Mouse (Mus musculus) CH12.LX (cell line): ENCODE results near the gene Tfap2e.

Source experiments
- CTCF ChIP-seq, 2 experiments: IDR thresholded peaks in 1 of 2; conservative IDR thresholded peaks in 1 of 2; 2 replicates each; pipeline ENCODE4 v1.5.1; 2011 to 2012; ENCODE audit warnings: low read depth in 2 of 2, low read length in 2 of 2, improper control_type of control experiment in 1 of 2, inconsistent platforms in 1 of 2, mild to moderate bottlenecking in 1 of 2, moderate library complexity in 1 of 2
- HCFC1 ChIP-seq: IDR thresholded peaks from 2 replicates; pipeline ENCODE4 v1.6.1; 2012; ENCODE audit warnings: low read depth, mild to moderate bottlenecking, inconsistent platforms, low read length, improper control_type of control experiment
- JUND ChIP-seq: conservative IDR thresholded peaks from 2 replicates; pipeline ENCODE4 v1.6.1; 2011; ENCODE audit warnings: low read depth, low read length, improper control_type of control experiment
- MAFK ChIP-seq: IDR thresholded peaks from 2 replicates; pipeline ENCODE4 v1.6.1; 2011; ENCODE audit warnings: low read length, improper control_type of control experiment; ENCODE audit not compliant: insufficient replicate concordance
- MEF2A ChIP-seq: IDR thresholded peaks from 2 replicates; pipeline ENCODE4 v1.6.1; 2014; ENCODE audit warnings: low read depth, mild to moderate bottlenecking, inconsistent platforms, low read length, improper control_type of control experiment, borderline replicate concordance
- MXI1 ChIP-seq: IDR thresholded peaks from 2 replicates; pipeline ENCODE4 v1.6.1; 2011; ENCODE audit warnings: mild to moderate bottlenecking, low read depth, low read length, improper control_type of control experiment
- POLR2A ChIP-seq: IDR thresholded peaks from 2 replicates; pipeline ENCODE4 v1.6.1; 2011; ENCODE audit warnings: low read depth, mild to moderate bottlenecking, improper control_type of control experiment, low read length
- RAD21 ChIP-seq: IDR thresholded peaks from 2 replicates; pipeline ENCODE4 v1.6.1; 2011; ENCODE audit warnings: low read depth, mild to moderate bottlenecking, low read length, improper control_type of control experiment, moderate library complexity
- TCF12 ChIP-seq: IDR thresholded peaks from 2 replicates; pipeline ENCODE4 v1.6.1; 2014; ENCODE audit warnings: low read depth, mild to moderate bottlenecking, inconsistent platforms, low read length, improper control_type of control experiment
- ZC3H11A ChIP-seq: IDR thresholded peaks from 2 replicates; pipeline ENCODE4 v1.6.1; 2012; ENCODE audit warnings: low read depth, mild to moderate bottlenecking, inconsistent platforms, low read length, improper control_type of control experiment

DNA sequence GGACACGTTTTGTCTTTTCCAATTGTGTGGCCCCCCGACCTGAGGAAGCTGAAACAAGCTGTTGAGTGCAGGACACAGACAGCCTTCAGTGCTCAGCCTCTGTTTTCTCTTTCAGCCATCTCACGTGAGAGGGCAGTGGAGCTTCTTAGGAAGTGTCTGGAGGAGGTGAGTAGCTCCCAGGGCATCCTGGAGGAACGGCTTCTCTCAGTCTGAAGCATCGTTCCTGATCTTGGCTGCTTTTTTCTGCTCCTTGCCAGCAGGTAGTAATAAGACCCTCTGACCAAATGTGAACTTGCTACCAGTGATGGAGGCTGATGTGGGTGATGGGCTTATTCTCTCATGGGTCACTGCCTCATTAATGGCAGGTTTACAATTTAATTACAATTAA is 28.6 kb downstream of the Tfap2e start:
- TF ChIP-seq HCFC1 (no peak), CTCF (conservative IDR thresholded peaks at IDR 0.05 in 1 of 2, IDR thresholded peaks at IDR 0.05 in 1 of 2; ENCODE audit: low read depth in 2 of 2, low read length in 2 of 2) (no peak), MAFK (no peak), ZC3H11A (no peak), POLR2A (no peak), RAD21 (no peak), TCF12 (no peak), MXI1 (no peak), JUND (no peak), MEF2A (no peak)
